Mouse (Mus musculus): ENCODE results near the gene Akap9. TPM values are rescaled to one million over a fixed set of nuclear protein-coding genes. Genes with fewer than 3 reads are reported as not detected.
"Not testable (repeated sequence)": the region's sequence is repeated elsewhere in the genome, so short reads cannot be mapped to it uniquely, and the experiment has no call there.

The Akap9 gene
- polyA plus RNA-seq, 1 experiment from 2014 or later = 369 TPM

DNA sequence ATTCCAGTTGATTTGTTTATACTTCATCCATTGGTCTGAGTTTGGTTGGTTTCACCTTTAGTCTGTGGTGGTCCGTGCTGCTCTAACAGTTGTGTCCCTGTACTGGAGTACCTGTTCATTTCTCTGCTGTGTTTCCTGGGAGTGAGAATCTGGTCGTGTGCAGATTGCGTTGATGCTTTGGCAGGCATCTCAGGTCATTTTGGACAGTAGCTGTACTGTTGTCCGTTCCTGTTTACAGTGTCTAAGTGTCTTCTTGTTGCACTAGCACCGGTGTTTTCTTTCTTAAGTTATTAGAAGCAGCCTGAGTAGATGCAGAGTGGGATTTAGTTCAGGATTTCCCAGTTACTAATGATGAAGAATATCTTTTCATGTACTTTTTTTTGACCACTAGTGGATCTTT lies 7.4 kb downstream of the Akap9 start:
- no peak overlapping the region for H3K9ac ChIP-seq
- peaks cover 26% of the 10 kb centered on the region for H3K4me1 ChIP-seq
- ATAC-seq = no peak
- H3K36me3 ChIP-seq (ENCODE audit: poor library complexity, severe bottlenecking) = peaks cover 21% of the 10 kb centered on the region
- no peaks in the 10 kb centered on the region for H3K27me3 ChIP-seq
- no peak overlapping the region for H3K4me2 ChIP-seq
- H3K9me3 ChIP-seq (replicated peaks) = no peaks in the 10 kb centered on the region
- no peak overlapping the region for H3K27ac ChIP-seq
- WGBS = 88% methylated on average over 5 of the region's 5 CpGs
- no peak overlapping the region for H3K4me3 ChIP-seq

DNA sequence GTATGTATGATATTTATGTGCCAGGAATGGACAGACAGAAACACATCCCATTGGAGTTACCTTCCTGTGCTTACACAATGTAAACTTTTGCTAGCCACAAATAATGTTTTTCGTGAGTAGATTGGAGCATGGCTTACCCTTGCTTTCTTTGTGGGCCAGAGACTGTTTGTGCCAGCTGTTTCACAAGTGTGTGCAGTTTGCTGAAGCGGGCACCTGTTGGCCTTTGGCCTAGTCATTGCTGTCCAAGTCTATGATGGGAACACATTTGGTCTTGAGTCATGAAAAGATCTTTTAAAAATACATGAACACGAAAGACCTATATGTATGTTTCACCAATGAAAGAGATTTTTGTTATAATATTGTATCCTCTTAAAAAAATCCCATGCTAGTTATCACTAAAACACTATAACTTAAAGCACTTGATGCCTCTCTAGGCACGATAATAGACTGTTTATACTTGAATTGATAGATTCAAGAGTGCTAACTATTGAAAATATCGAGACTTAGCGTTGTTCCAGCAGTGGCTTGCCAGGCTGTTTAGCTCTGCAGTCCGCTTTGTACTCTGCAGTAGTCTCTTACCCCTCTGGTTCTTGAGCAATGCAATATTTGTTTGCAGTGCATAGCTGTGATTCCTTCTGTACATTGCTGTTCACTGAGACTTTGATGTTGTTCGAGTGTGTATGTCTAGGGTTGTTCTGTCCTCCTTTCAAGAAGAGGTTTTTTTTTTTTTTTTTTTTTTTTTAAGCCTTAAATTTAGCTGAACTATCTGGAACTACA lies 8.1 kb downstream of the Akap9 start:
- H3K27ac ChIP-seq = no peak overlapping the region
- H3K4me3 ChIP-seq = no peak overlapping the region
- peaks cover 23% of the 10 kb centered on the region for H3K36me3 ChIP-seq (ENCODE audit: poor library complexity, severe bottlenecking)
- ATAC-seq = no peak
- H3K9me3 ChIP-seq (replicated peaks) = no peaks in the 10 kb centered on the region
- H3K4me1 ChIP-seq = peaks cover 19% of the 10 kb centered on the region
- H3K27me3 ChIP-seq = no peaks in the 10 kb centered on the region
- no peak overlapping the region for H3K4me2 ChIP-seq
- H3K9ac ChIP-seq = no peak overlapping the region
- WGBS = 78% methylated on average over 8 of the region's 8 CpGs

DNA sequence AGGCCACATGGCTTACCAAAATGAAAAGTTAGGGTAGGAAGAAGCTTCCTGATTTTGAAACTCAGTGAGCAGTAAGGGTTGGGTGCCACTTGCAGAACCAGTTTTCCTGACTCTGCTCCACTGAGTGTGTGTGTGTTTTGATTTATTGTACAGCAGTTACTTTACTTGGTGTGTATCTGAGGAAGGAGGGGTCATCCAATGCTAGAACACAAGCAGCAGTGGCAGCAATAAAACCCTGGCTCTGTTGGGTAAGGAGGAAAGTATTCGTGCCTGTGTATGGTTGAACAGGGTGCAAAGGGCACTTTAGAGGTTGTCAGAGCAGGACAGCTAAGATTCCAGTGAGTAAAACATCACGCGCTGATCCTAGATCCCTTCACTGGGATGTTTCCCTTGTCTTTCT lies 11.1 kb downstream of the Akap9 start:
- H3K4me2 ChIP-seq = no peak overlapping the region
- H3K9ac ChIP-seq = no peak overlapping the region
- H3K27ac ChIP-seq = no peak overlapping the region
- no peak overlapping the region for H3K4me3 ChIP-seq
- H3K9me3 ChIP-seq (replicated peaks) = no peaks in the 10 kb centered on the region
- H3K4me1 ChIP-seq = 0 out of 2 replicates have a peak, but pooled peaks cover 12% of the 10 kb centered on the region
- ATAC-seq = no peak
- WGBS = 92% methylated on average over 3 of the region's 3 CpGs
- H3K27me3 ChIP-seq = no peaks in the 10 kb centered on the region
- H3K36me3 ChIP-seq (ENCODE audit: poor library complexity, severe bottlenecking) = peaks cover 30% of the 10 kb centered on the region

DNA sequence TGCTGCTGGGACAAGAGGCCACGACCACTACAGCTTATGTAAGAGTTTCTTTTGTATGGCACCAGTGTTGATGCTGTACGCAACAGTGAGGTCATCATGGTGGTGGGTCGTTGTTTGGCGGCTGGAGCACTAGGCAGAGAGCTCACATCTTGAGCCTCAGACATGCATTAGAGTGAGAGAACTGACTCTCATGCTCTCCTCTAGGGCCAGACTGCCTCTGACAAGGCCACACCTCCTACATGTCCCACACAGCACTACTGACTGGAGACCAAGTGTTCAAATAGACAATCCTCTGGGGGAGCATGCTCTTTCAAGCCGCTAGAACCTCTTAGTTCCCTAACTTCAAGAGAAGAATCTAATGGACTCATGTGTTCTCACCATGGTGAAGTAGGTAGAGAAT lies 11.5 kb downstream of the Akap9 start:
- ATAC-seq = no peak
- H3K4me1 ChIP-seq = 0 out of 2 replicates have a peak, but pooled peaks cover 12% of the 10 kb centered on the region
- WGBS = 92% methylated on average over 5 of the region's 5 CpGs

DNA sequence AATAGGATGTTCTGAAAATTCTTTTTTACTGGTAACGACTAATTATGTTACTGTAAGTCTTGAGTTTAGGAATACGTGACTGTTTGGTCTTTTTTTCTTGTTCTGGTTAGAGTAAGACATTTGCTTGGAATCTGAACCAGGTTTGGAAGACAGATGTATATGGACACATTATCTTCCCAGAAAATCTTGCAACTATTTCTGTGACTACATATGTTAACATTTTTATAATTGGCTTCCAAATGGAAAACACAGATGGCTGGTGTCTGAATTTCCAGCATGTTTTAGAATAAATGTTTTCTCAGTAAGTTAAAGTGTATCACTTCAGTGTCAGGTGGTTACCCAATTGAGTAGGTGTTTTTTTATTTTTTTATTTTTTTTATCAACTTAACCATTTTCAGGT lies 13.4 kb downstream of the Akap9 start:
- ATAC-seq = peak; percentile 57; the same call in 1 of the 2 replicates

More for the DNA sequence above, 11.5 kb downstream of the Akap9 start:
- Histone ChIP-seq H3K36me3 (ENCODE audit: poor library complexity, severe bottlenecking) (peaks cover 29% of the 10 kb centered on the region), H3K4me2 (no peak overlapping the region), H3K9ac (no peak overlapping the region), H3K9me3 (replicated peaks) (no peaks in the 10 kb centered on the region), H3K4me3 (no peak overlapping the region), H3K27me3 (no peaks in the 10 kb centered on the region), H3K27ac (no peak overlapping the region)

DNA sequence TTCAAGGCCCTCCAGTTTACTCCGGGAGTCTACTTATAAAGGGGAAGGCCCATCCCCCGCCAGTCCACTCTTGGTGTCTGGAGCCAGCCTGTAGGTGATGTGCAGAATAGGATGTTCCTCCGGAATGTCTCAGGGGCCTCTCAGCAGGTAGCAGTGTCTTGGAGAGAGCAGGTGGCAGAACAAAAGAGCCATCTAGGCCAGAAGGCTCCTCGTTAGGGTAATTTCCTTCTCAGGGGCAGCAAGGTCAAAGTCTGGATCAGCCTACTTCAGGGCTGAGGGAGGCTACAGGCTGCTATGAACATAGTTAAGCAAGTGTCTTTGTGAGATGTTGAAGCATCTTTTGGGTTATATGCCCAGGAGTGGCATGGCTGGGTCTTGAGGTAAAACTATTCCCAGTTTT lies 15.3 kb downstream of the Akap9 start:
- not testable (repeated sequence) for H3K4me2 ChIP-seq; H3K4me3 ChIP-seq; H3K27ac ChIP-seq; ATAC-seq; H3K9ac ChIP-seq; H3K4me1 ChIP-seq; H3K9me3 ChIP-seq (replicated peaks); H3K27me3 ChIP-seq
- WGBS = 48% methylated on average over 4 of the region's 4 CpGs
- peaks cover 29% of the 10 kb centered on the region for H3K36me3 ChIP-seq (ENCODE audit: poor library complexity, severe bottlenecking)

More for the DNA sequence above, 13.4 kb downstream of the Akap9 start:
- H3K27me3 ChIP-seq = no peaks in the 10 kb centered on the region
- 0 out of 2 replicates have a peak, but pooled peaks cover 12% of the 10 kb centered on the region for H3K4me1 ChIP-seq
- peaks cover 29% of the 10 kb centered on the region for H3K36me3 ChIP-seq (ENCODE audit: poor library complexity, severe bottlenecking)
- H3K4me3 ChIP-seq = no peak overlapping the region
- no peak overlapping the region for H3K4me2 ChIP-seq
- H3K9me3 ChIP-seq (replicated peaks) = no peaks in the 10 kb centered on the region
- 92% methylated on average over 2 of the region's 2 CpGs for WGBS
- no peak overlapping the region for H3K27ac ChIP-seq
- no peak overlapping the region for H3K9ac ChIP-seq

DNA sequence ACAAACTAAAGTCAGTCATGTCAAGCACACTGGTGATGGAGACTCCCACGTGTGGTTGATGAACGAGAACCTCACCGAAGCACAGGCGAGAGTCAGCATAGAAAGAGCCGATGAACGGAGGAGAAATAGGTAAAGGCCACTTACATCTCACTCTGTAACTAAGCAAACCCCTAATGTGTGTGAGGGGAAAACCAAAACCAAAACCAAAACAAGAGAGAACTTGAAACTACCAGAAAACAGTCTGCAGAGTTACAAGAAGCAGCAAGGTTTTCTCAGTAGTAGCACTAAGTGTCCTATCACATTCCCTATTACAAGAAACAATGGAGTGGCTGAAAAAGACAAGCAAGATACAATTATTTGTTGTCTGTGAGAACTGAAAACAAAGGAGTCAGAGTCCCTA lies 24.6 kb downstream of the Akap9 start:
- Histone ChIP-seq H3K27ac (no peak overlapping the region), H3K4me3 (no peak overlapping the region), H3K4me2 (no peak overlapping the region), H3K9me3 (replicated peaks) (no peaks in the 10 kb centered on the region), H3K27me3 (no peaks in the 10 kb centered on the region), H3K4me1 (no peaks in the 10 kb centered on the region), H3K36me3 (ENCODE audit: poor library complexity, severe bottlenecking) (peaks cover 72% of the 10 kb centered on the region), H3K9ac (no peak overlapping the region)
- 97% methylated on average over 6 of the region's 6 CpGs for WGBS
- ATAC-seq = no peak

DNA sequence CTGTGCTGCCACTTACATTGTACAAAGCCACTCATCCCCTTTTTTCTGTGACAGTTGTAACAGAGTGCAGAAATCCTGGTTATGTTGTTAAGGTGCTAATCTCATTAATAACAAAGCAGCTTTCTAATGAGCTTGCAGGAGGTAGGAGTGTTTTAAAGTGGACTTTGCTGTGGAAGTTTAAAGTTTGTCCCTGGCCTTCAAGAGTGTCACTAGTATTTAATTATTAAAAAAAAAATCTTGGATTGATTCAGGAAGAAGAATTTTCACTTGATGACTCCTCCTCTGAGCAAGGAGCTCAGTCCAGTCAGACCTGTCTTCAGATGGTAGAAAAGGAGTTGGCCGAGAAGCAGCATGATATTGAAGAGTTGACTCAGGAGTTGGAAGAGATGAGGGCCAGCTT lies 26.7 kb downstream of the Akap9 start:
- 93% methylated on average over 1 of the region's 1 CpGs for WGBS

DNA sequence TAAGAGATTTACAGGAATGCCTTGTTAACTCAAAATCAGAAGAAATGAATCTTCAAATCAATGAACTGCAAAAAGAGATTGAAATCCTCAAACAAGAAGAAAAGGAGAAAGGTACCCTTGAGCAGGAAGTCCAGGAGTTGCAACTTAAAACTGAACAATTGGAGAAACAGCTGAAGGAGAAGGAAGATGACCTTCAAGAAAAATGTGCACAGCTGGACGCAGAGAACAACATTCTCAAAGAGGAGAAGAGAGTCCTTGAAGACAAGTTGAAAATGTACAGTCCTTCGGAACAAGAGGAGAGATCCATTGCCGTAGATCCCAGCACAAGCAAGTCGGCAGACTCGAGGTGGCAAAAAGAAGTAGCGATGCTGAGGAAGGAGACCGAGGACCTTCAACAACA lies 33.4 kb downstream of the Akap9 start:
- H3K4me1 ChIP-seq = no peaks in the 10 kb centered on the region
- H3K4me2 ChIP-seq = no peak overlapping the region
- H3K27ac ChIP-seq = no peak overlapping the region
- H3K9ac ChIP-seq = no peak overlapping the region
- no peak for ATAC-seq
- H3K36me3 ChIP-seq (ENCODE audit: poor library complexity, severe bottlenecking) = peaks cover 82% of the 10 kb centered on the region
- no peak overlapping the region for H3K4me3 ChIP-seq
- no peaks in the 10 kb centered on the region for H3K9me3 ChIP-seq (replicated peaks)
- H3K27me3 ChIP-seq = no peaks in the 10 kb centered on the region
- WGBS = 97% methylated on average over 7 of the region's 7 CpGs

More for the DNA sequence above, 26.7 kb downstream of the Akap9 start:
- no peak overlapping the region for H3K9ac ChIP-seq
- no peak overlapping the region for H3K4me3 ChIP-seq
- H3K9me3 ChIP-seq (replicated peaks) = no peaks in the 10 kb centered on the region
- H3K27ac ChIP-seq = no peak overlapping the region
- H3K4me1 ChIP-seq = no peaks in the 10 kb centered on the region
- ATAC-seq = no peak
- peaks cover 79% of the 10 kb centered on the region for H3K36me3 ChIP-seq (ENCODE audit: poor library complexity, severe bottlenecking)
- H3K27me3 ChIP-seq = no peaks in the 10 kb centered on the region
- no peak overlapping the region for H3K4me2 ChIP-seq

DNA sequence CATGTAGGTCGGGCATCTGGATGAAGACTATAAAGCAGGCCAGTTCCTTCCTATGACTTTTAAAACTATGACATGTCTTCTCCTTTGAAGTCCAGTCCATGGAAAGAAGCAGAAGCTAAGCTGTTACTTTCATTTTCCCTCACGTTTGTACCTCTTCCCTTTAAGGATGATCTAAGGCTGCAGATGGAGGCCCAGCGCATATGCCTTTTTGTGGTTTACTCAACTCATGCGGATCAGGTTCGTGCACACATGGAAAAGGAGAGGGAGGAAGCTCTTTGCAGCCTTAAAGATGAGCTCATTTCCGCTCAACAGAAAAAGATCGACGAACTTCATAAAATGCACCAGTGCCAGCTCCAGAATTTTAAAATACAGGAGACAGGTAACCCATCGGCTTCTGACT lies 40.6 kb downstream of the Akap9 start:
- Histone ChIP-seq H3K36me3 (ENCODE audit: poor library complexity, severe bottlenecking) (peaks cover 63% of the 10 kb centered on the region), H3K9me3 (replicated peaks) (no peaks in the 10 kb centered on the region), H3K4me1 (no peaks in the 10 kb centered on the region), H3K27me3 (no peaks in the 10 kb centered on the region), H3K4me2 (no peak overlapping the region), H3K4me3 (no peak overlapping the region), H3K27ac (no peak overlapping the region), H3K9ac (no peak overlapping the region)
- ATAC-seq = no peak
- 97% methylated on average over 9 of the region's 9 CpGs for WGBS

DNA sequence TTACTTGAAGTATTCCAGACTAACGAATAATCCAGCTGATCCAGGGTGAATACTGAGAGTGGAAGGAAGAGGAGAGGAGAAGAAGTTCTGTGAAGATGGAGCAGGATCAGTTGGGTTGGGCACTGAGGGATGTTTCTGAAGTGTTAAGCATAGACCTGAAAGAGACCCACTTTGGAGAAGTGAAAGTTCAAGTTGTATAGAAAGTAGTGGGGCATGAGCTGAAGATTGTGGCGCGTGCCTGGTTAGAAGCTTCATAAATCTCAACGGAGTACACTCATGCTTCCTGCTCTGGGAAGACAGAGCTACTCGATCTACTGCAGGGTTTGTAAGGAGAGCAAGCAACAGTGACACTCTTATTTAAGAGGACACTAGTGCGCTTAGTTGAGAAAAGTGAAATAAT lies 41.3 kb downstream of the Akap9 start:
- 96% methylated on average over 6 of the region's 6 CpGs for WGBS
- Histone ChIP-seq H3K9ac (no peak overlapping the region), H3K4me3 (no peak overlapping the region), H3K4me2 (no peak overlapping the region), H3K36me3 (ENCODE audit: poor library complexity, severe bottlenecking) (peaks cover 66% of the 10 kb centered on the region), H3K27ac (no peak overlapping the region), H3K27me3 (no peaks in the 10 kb centered on the region), H3K9me3 (replicated peaks) (no peaks in the 10 kb centered on the region), H3K4me1 (no peaks in the 10 kb centered on the region)
- no peak for ATAC-seq

DNA sequence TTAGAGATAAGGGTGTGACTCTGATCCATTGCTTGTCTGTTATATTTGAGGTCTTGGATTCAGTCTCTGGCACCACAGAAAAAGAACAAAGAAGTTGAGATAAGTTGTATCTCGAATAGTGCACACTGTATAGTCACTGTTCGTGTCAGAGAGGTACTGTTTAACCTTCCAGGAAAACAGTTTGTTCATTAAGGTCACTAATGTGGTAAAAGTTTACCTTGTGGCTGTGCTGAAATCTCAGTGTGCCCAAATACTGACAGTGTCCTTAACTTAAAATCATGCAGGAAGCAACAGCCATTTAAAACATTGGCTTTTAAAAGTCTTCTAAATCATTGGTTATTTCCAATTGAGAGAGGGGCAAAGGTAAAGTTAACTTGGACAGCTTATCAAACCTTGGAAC lies 43.1 kb downstream of the Akap9 start:
- no peaks in the 10 kb centered on the region for H3K4me1 ChIP-seq
- H3K27ac ChIP-seq = no peak overlapping the region
- no peak overlapping the region for H3K4me3 ChIP-seq
- WGBS = 84% methylated on average over 2 of the region's 2 CpGs
- no peak overlapping the region for H3K9ac ChIP-seq
- ATAC-seq = no peak
- peaks cover 68% of the 10 kb centered on the region for H3K36me3 ChIP-seq (ENCODE audit: poor library complexity, severe bottlenecking)
- no peaks in the 10 kb centered on the region for H3K27me3 ChIP-seq
- H3K9me3 ChIP-seq (replicated peaks) = no peaks in the 10 kb centered on the region
- H3K4me2 ChIP-seq = no peak overlapping the region

DNA sequence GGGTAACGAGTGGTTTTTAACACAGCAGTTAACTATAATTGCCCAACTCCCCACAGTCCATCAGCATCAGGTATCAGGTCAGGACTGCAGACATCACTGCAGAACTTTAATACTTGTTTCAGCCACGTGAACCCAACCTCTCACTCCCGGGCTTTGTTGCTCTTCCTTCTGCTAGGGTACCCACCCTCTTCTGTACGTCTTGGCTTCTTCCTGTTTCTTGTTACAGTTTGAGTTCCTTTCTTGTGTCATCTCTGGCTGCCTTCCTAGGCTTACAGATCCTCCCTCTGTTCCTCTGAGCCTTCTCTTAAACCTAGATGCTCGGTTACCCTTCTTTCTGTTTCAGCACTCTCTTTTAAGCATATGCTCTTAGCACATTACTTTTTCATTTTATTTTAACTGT lies 45.9 kb downstream of the Akap9 start:
- Histone ChIP-seq H3K36me3 (ENCODE audit: poor library complexity, severe bottlenecking) (peaks cover 79% of the 10 kb centered on the region), H3K9ac (no peak overlapping the region), H3K4me1 (no peaks in the 10 kb centered on the region), H3K27me3 (no peaks in the 10 kb centered on the region), H3K4me2 (no peak overlapping the region), H3K27ac (no peak overlapping the region), H3K4me3 (no peak overlapping the region), H3K9me3 (replicated peaks) (no peaks in the 10 kb centered on the region)
- WGBS = 78% methylated on average over 5 of the region's 5 CpGs
- no peak for ATAC-seq
